Mouse (Mus musculus) liver, embryonic 11.5 days (tissue): ENCODE results near the gene Plxnd1. TPM values are rescaled to one million over a fixed set of nuclear protein-coding genes. Genes with fewer than 3 reads are reported as not detected.

Experiments
- ATAC-seq: fragments of 200-750 bp; cut with Nextera tagmentation; replicated peaks from 2 replicates; pipeline ENCODE4 v1.8.0; 2017; ENCODE audit warnings: moderate number of reproducible peaks, mild to moderate bottlenecking, moderate TSS enrichment, moderate library complexity; ENCODE audit not compliant: low FRiP score
- DNase-seq: peaks from one replicate; pipeline ENCODE4 v3.0.0-alpha.2; 2017; ENCODE audit warnings: low spot score
- H3K27ac ChIP-seq: fragments of 300-500 bp; sonication (generic); 2 replicates; pipeline ENCODE4 v1.5.1; 2014; ENCODE audit warnings: mild to moderate bottlenecking, low read depth, low read length, control low read depth
- H3K27me3 ChIP-seq: fragments of 300-500 bp; sonication (generic); replicated peaks from 2 replicates; pipeline ENCODE4 v1.6.1; 2014; ENCODE audit warnings: low read length, mixed read lengths; ENCODE audit not compliant: control insufficient read depth, insufficient read depth
- H3K36me3 ChIP-seq: fragments of 300-500 bp; sonication (generic); 2 replicates; pipeline ENCODE4 v1.6.1; 2014; ENCODE audit warnings: mild to moderate bottlenecking, low read length, moderate library complexity, mixed read lengths; ENCODE audit not compliant: control insufficient read depth, insufficient read depth
- H3K4me1 ChIP-seq: fragments of 300-500 bp; sonication (generic); replicated peaks from 2 replicates; pipeline ENCODE4 v1.6.1; 2014; ENCODE audit warnings: low read length, mixed read lengths; ENCODE audit not compliant: control insufficient read depth, insufficient read depth
- H3K4me2 ChIP-seq: fragments of 300-500 bp; sonication (generic); 2 replicates; pipeline ENCODE4 v1.6.1; 2014; ENCODE audit warnings: mild to moderate bottlenecking, control low read depth, moderate library complexity
- H3K4me3 ChIP-seq: fragments of 300-500 bp; sonication (generic); 2 replicates; pipeline ENCODE4 v1.5.1; 2014; ENCODE audit warnings: low read depth, low read length, control low read depth
- H3K9ac ChIP-seq: fragments of 300-500 bp; sonication (generic); 2 replicates; pipeline ENCODE4 v1.6.1; 2014; ENCODE audit warnings: low read depth, low read length, control low read depth
- H3K9me3 ChIP-seq: fragments of 300-500 bp; sonication (generic); 2 replicates; pipeline ENCODE4 v1.6.1; 2016; ENCODE audit warnings: low read length, inconsistent platforms, mixed read lengths; ENCODE audit not compliant: control insufficient read depth
- WGBS: fragments of 180-500 bp; shearing (Covaris S2); extraction: QIAGEN DNeasy Blood & Tissue Kit; methylation state at CpG from one replicate; pipeline ENCODE4 v1.1.7; 2014; 5-methylcytosine and 5-hydroxymethylcytosine counted together
- polyA plus RNA-seq: library from polyadenylated mRNA; unstranded; fragments of >200 nt; fragmentation: Nextera tagmentation; extraction: Ambion mirVana; gene quantifications from 2 replicates; pipeline ENCODE4 v1.2.1, GENCODE M21; 2014

The Plxnd1 gene
- polyA plus RNA-seq, 1 experiment from 2014 or later, result 27.8 TPM

GRCm38 (mm10) chr6:115983306-115984038, 11.3 kb downstream of the Plxnd1 start:
- Histone ChIP-seq H3K4me2 (no peak overlapping the region), H3K4me1 (peaks cover 21% of the 10 kb centered on the region), H3K27me3 (no peaks in the 10 kb centered on the region; the same call in 1 of the 2 replicates), H3K9ac (no peak overlapping the region), H3K9me3 (no peaks in the 10 kb centered on the region), H3K36me3 (no peaks in the 10 kb centered on the region), H3K27ac (no peak overlapping the region), H3K4me3 (no peak overlapping the region)
- 75% methylated on average over 12 of the region's 12 CpGs for WGBS
- ATAC-seq, result no peak
- DNase-seq, result no peak

- H3K4me3 ChIP-seq, result no peak overlapping the region
- H3K36me3 ChIP-seq, result no peaks in the 10 kb centered on the region
- no peak overlapping the region for H3K4me2 ChIP-seq
- H3K9me3 ChIP-seq, result no peaks in the 10 kb centered on the region
- no peak for DNase-seq
- H3K9ac ChIP-seq, result no peak overlapping the region
- no peak overlapping the region for H3K27ac ChIP-seq
- WGBS, result 69% methylated on average over 7 of the region's 7 CpGs
- peaks cover 21% of the 10 kb centered on the region for H3K4me1 ChIP-seq
- no peaks in the 10 kb centered on the region; the same call in 1 of the 2 replicates for H3K27me3 ChIP-seq
- no peak for ATAC-seq
Measured at GRCm38 (mm10) chr6:115982889-115983288, 11.9 kb downstream of the Plxnd1 start.

GRCm38 (mm10) chr6:115978596-115978995, 16.2 kb downstream of the Plxnd1 start:
- no peak overlapping the region for H3K27ac ChIP-seq
- H3K4me1 ChIP-seq, result peaks cover 3% of the 10 kb centered on the region; the same call in 1 of the 2 replicates
- no peaks in the 10 kb centered on the region for H3K9me3 ChIP-seq
- ATAC-seq (no peak), DNase-seq (no peak)
- H3K4me2 ChIP-seq, result no peak overlapping the region
- H3K9ac ChIP-seq, result no peak overlapping the region
- no peaks in the 10 kb centered on the region for H3K36me3 ChIP-seq
- H3K4me3 ChIP-seq, result no peak overlapping the region
- WGBS, result 67% methylated on average over 8 of the region's 8 CpGs
- no peaks in the 10 kb centered on the region for H3K27me3 ChIP-seq

- no peaks in the 10 kb centered on the region for H3K36me3 ChIP-seq
- DNase-seq (no peak), ATAC-seq (no peak)
- peaks cover 8% of the 10 kb centered on the region for H3K4me1 ChIP-seq
- WGBS, result 90% methylated on average over 15 of the region's 15 CpGs
- no peaks in the 10 kb centered on the region for H3K9me3 ChIP-seq
- no peak overlapping the region for H3K27ac ChIP-seq
- no peaks in the 10 kb centered on the region for H3K27me3 ChIP-seq
- H3K9ac ChIP-seq, result no peak overlapping the region
- H3K4me3 ChIP-seq, result no peak overlapping the region
- H3K4me2 ChIP-seq, result no peak overlapping the region
Measured at GRCm38 (mm10) chr6:115977810-115978209, 17.0 kb downstream of the Plxnd1 start.

GRCm38 (mm10) chr6:115975606-115976005, 19.2 kb downstream of the Plxnd1 start:
- Histone ChIP-seq H3K4me2 (no peak overlapping the region), H3K9ac (no peak overlapping the region), H3K4me3 (no peak overlapping the region), H3K36me3 (no peaks in the 10 kb centered on the region), H3K9me3 (no peaks in the 10 kb centered on the region), H3K27ac (no peak overlapping the region), H3K4me1 (peaks cover 19% of the 10 kb centered on the region), H3K27me3 (no peaks in the 10 kb centered on the region)
- no peak for DNase-seq
- ATAC-seq, result no peak
- WGBS, result 87% methylated on average over 8 of the region's 8 CpGs

- Histone ChIP-seq H3K4me1 (peaks cover 19% of the 10 kb centered on the region), H3K4me3 (no peak overlapping the region), H3K27me3 (no peaks in the 10 kb centered on the region), H3K36me3 (0 out of 2 replicates have a peak, but pooled peaks cover under 1% of the 10 kb centered on the region), H3K9ac (no peak overlapping the region), H3K4me2 (no peak overlapping the region), H3K9me3 (no peaks in the 10 kb centered on the region), H3K27ac (no peak overlapping the region)
- no peak for DNase-seq
- ATAC-seq, result no peak
- 75% methylated on average over 16 of the region's 16 CpGs for WGBS
Measured at GRCm38 (mm10) chr6:115973881-115974662, 20.7 kb downstream of the Plxnd1 start.

- no peak overlapping the region for H3K4me3 ChIP-seq
- 0 out of 2 replicates have a peak, but pooled peaks cover 2% of the 10 kb centered on the region for H3K36me3 ChIP-seq
- H3K9ac ChIP-seq, result no peak overlapping the region
- H3K27me3 ChIP-seq, result no peaks in the 10 kb centered on the region
- no peak for DNase-seq
- ATAC-seq, result no peak
- no peak overlapping the region for H3K4me2 ChIP-seq
- WGBS, result 76% methylated on average over 15 of the region's 15 CpGs
- H3K27ac ChIP-seq, result no peak overlapping the region
- H3K4me1 ChIP-seq, result peaks cover 19% of the 10 kb centered on the region
- H3K9me3 ChIP-seq, result no peaks in the 10 kb centered on the region
Measured at GRCm38 (mm10) chr6:115973139-115973875, 21.5 kb downstream of the Plxnd1 start.

- WGBS, result 81% methylated on average over 7 of the region's 7 CpGs
- H3K4me3 ChIP-seq, result no peak overlapping the region
- no peak overlapping the region for H3K9ac ChIP-seq
- no peaks in the 10 kb centered on the region for H3K9me3 ChIP-seq
- no peaks in the 10 kb centered on the region for H3K27me3 ChIP-seq
- DNase-seq, result no peak
- no peak overlapping the region for H3K4me2 ChIP-seq
- no peak for ATAC-seq
- 0 out of 2 replicates have a peak, but pooled peaks cover 2% of the 10 kb centered on the region for H3K36me3 ChIP-seq
- H3K27ac ChIP-seq, result no peak overlapping the region
- H3K4me1 ChIP-seq, result peaks cover 19% of the 10 kb centered on the region
Measured at GRCm38 (mm10) chr6:115972083-115972764, 22.6 kb downstream of the Plxnd1 start.
